Mouse (Mus musculus) forebrain, embryonic 12.5 days (tissue): ENCODE measurements around the gene Lcn6. TPM values are rescaled to one million over a fixed set of nuclear protein-coding genes. Genes with fewer than 3 reads are reported as not detected.
"Not testable (repeated sequence)": the region's sequence is repeated elsewhere in the genome, so short reads cannot be mapped to it uniquely, and the experiment has no call there.

ENCODE experiments used
- ATAC-seq: fragments of 200-750 bp; cut with Nextera tagmentation; 2 replicates; pipeline ENCODE4 v1.8.0; 2017; ENCODE audit warnings: moderate TSS enrichment; ENCODE audit not compliant: low FRiP score
- H3K27ac ChIP-seq: fragments of 300-500 bp; sonication (generic); 2 replicates; pipeline ENCODE4 v1.5.1; 2016; ENCODE audit warnings: mild to moderate bottlenecking
- H3K27me3 ChIP-seq: fragments of 300-500 bp; sonication (generic); 2 replicates; pipeline ENCODE4 v1.6.1; 2016; ENCODE audit warnings: mild to moderate bottlenecking
- H3K36me3 ChIP-seq: fragments of 300-500 bp; sonication (generic); replicated peaks from 2 replicates; pipeline ENCODE4 v1.6.1; 2016; ENCODE audit warnings: mild to moderate bottlenecking
- H3K4me1 ChIP-seq: fragments of 300-500 bp; sonication (generic); 2 replicates; pipeline ENCODE4 v1.6.1; 2016
- H3K4me2 ChIP-seq: fragments of 300-500 bp; sonication (generic); 2 replicates; pipeline ENCODE4 v1.6.1; 2016; ENCODE audit warnings: mild to moderate bottlenecking, moderate library complexity
- H3K4me3 ChIP-seq: fragments of 300-500 bp; sonication (generic); replicated peaks from 2 replicates; pipeline ENCODE4 v1.5.1; 2016; ENCODE audit warnings: mild to moderate bottlenecking
- H3K9ac ChIP-seq: fragments of 300-500 bp; sonication (generic); 2 replicates; pipeline ENCODE4 v1.6.1; 2016; ENCODE audit warnings: mild to moderate bottlenecking
- H3K9me3 ChIP-seq: fragments of 300-500 bp; sonication (generic); 2 replicates; pipeline ENCODE4 v1.6.1; 2016
- WGBS: fragments of 180-500 bp; shearing (Covaris S2); methylation state at CpG from one replicate; pipeline ENCODE4 v1.1.7; 2016; 5-methylcytosine and 5-hydroxymethylcytosine counted together
- polyA plus RNA-seq: library from polyadenylated mRNA; unstranded; fragments of >200 nt; fragmentation: Nextera tagmentation; extraction: Ambion mirVana; gene quantifications from 2 replicates; pipeline ENCODE4 v1.2.1, GENCODE M21; 2016

The Lcn6 gene
- polyA plus RNA-seq, 1 experiment from 2014 or later: not detected

DNA sequence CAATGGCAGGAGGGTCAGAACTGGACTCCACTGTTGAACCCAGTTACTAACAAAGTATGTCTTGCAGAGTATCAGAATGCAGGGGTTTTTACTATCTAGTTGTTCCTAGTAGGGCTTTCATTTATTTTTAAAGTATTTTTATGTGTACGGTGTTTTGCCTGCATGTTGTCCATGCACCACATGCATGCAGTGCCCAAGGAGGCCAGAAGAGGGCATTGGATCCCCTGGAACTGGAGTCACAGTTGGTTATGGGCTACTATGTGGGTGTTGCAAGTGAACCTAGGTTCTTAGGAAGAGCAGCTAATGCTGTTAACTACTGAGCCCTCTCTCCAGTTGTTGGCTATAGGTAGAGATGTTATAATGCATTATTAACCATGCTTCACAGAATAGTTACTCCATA, 13.1 kb upstream of the Lcn6 start:
- no peak overlapping the region for H3K4me3 ChIP-seq
- H3K4me2 ChIP-seq: no peak overlapping the region
- 58% methylated on average over 1 of the region's 1 CpGs for WGBS
- H3K4me1 ChIP-seq: no peaks in the 10 kb centered on the region
- H3K27ac ChIP-seq: no peak overlapping the region
- H3K9ac ChIP-seq: no peak overlapping the region
- no peaks in the 10 kb centered on the region for H3K9me3 ChIP-seq
- H3K36me3 ChIP-seq: no peaks in the 10 kb centered on the region
- H3K27me3 ChIP-seq: no peaks in the 10 kb centered on the region; the same call in 1 of the 2 replicates
- no peak for ATAC-seq

DNA sequence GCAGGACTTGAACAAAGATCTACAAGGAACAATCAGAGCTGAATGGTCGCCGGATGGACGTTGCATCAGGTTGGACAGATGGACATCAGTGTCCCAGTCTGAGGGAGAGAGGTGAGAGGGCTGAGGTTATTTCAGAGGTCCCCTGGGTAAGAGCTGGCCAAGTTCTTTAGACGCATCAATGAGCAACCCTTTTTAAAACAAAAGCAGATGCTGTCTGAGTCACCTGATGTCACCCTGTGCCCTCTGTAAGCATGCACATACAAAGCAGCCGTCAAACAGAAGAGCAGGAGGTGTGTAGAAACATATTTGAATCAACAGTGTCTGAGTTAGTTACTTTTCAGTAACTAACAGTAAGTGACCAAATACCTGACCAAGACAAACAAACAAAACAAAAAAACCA, 12.5 kb upstream of the Lcn6 start:
- no peaks in the 10 kb centered on the region for H3K36me3 ChIP-seq
- no peak overlapping the region for H3K9ac ChIP-seq
- H3K27me3 ChIP-seq: no peaks in the 10 kb centered on the region; the same call in 1 of the 2 replicates
- H3K9me3 ChIP-seq: no peaks in the 10 kb centered on the region
- H3K4me3 ChIP-seq: no peak overlapping the region
- no peak overlapping the region for H3K4me2 ChIP-seq
- ATAC-seq: no peak
- WGBS: 85% methylated on average over 5 of the region's 5 CpGs
- no peak overlapping the region for H3K27ac ChIP-seq
- H3K4me1 ChIP-seq: no peaks in the 10 kb centered on the region

DNA sequence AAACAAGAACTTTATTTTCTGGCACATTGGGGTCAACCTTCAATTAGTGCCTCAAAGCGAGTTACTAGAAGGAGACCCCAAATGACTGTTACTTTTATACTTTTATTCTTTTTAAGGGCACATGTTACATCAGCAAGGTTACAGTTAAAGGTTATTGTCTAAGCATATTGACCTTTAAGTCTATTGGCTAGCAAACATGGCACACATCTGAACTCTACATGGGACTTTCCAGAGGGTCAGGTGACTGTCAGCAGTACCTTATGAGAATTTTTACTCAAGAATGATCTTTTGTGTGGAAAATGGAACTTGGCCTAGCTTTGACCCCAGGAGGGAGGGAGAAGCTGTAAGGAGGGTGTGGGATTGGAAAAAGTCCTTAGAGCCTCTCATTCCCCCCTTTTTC, 10.1 kb upstream of the Lcn6 start:
- WGBS: 64% methylated on average over 1 of the region's 1 CpGs
- no peaks in the 10 kb centered on the region; the same call in 1 of the 2 replicates for H3K27me3 ChIP-seq
- no peak overlapping the region for H3K4me3 ChIP-seq
- H3K9me3 ChIP-seq: no peaks in the 10 kb centered on the region
- no peaks in the 10 kb centered on the region for H3K36me3 ChIP-seq
- ATAC-seq: no peak
- H3K27ac ChIP-seq: no peak overlapping the region
- no peak overlapping the region for H3K4me2 ChIP-seq
- H3K9ac ChIP-seq: no peak overlapping the region
- no peaks in the 10 kb centered on the region for H3K4me1 ChIP-seq

DNA sequence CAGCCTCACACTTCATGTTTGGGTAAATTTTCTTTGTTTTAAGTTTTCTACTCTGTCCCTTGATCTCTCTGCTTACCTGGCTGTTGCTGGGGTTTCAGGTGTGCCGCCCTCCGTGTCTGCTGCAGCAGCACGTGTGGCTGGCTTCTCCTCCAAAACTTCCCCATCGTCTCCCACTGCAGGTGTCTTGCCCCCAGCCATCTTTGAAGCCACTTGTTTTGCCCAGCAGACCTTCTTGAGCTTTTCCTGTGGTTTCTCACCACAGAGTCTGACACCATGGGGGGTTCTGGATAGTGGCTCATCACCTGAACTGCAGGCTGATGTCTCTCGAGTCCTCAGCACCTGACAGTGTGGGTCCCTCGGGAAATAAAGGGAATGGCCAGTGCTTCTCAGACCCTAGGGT, 3.0 kb downstream of the Lcn6 start:
- WGBS: 88% methylated on average over 6 of the region's 6 CpGs
- Histone ChIP-seq H3K9ac (no peak overlapping the region), H3K27ac (no peak overlapping the region), H3K4me3 (no peak overlapping the region), H3K27me3 (no peaks in the 10 kb centered on the region), H3K36me3 (no peaks in the 10 kb centered on the region), H3K4me1 (no peaks in the 10 kb centered on the region), H3K9me3 (no peaks in the 10 kb centered on the region), H3K4me2 (no peak overlapping the region)
- no peak for ATAC-seq

DNA sequence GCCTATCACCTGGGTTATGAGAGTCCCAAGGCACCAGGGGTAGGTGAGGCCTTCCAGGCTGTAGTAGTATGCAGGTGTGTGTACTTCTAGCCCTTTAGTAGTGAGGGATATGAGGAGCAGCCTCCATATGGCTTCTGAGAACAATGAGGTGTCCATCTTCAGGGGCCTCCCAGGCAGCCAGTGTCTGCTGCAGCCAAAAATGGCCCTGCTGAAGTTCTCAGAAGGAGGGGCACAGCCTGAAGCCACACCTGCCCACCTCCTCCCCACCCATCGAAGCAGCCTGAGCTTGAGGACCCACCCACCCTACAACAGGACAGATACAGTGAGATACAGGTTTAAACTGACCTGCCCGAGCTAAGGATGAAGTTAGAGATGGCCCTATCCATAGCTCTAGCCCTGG, 5.8 kb downstream of the Lcn6 start, which contains the start of gene Lcn10:
Gene Lcn10, plus strand, starts transcription at position 301 of the 400 bp plus-strand sequence.
- no peaks in the 10 kb centered on the region for H3K27me3 ChIP-seq
- no peak for ATAC-seq
- H3K4me1 ChIP-seq: no peaks in the 10 kb centered on the region
- H3K9me3 ChIP-seq: no peaks in the 10 kb centered on the region
- no peaks in the 10 kb centered on the region for H3K36me3 ChIP-seq
- H3K9ac ChIP-seq: no peak within 1 kb of the TSS
- WGBS: 69% methylated on average over 2 of the region's 2 CpGs
- no peak within 1 kb of the TSS for H3K4me3 ChIP-seq
- H3K4me2 ChIP-seq: no peak within 1 kb of the TSS
- H3K27ac ChIP-seq: no peak within 1 kb of the TSS

DNA sequence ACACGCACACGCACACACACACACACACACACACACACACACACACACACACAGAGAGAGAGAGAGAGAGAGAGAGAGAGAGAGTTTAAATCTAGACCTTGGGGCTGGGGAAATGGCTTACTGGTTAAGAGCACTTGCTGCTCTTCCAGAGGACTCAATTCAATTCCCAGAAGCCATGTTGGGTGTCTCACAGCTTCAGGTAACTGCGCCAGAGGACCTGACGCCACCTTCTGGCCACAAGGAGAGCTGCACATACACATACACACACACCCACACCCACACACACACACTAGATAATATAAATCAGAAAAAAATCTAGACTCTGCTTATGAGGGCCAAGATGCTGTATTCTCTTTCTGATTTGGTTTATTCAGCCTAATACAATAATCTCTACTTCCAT, 10.4 kb downstream of the Lcn6 start:
- no peak overlapping the region for H3K4me3 ChIP-seq
- no peaks in the 10 kb centered on the region for H3K36me3 ChIP-seq
- H3K4me1 ChIP-seq: no peaks in the 10 kb centered on the region
- no peaks in the 10 kb centered on the region for H3K27me3 ChIP-seq
- H3K9ac ChIP-seq: no peak overlapping the region
- 82% methylated on average over 4 of the region's 4 CpGs for WGBS
- no peak for ATAC-seq
- no peak overlapping the region for H3K4me2 ChIP-seq
- H3K27ac ChIP-seq: no peak overlapping the region
- no peaks in the 10 kb centered on the region for H3K9me3 ChIP-seq

DNA sequence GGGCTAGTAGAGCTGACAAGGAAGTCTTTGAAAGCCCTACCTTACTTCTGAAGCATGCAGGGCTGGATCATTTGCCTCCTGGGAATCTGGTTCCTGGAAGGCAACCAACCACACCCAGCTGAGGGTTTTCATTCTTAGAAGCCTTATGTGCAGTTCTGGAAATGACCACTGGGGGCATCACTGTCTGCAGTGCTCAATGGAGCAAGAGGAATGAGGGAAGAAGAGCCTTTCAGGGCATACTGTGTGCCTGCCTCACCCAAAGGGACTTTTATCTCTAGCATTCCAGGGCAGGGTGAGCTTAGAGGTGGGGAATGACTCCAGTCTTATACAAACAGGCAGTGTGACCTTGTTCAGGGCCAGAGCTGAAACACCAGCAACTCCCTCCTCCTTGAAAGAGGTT, 18.0 kb downstream of the Lcn6 start:
- Histone ChIP-seq H3K9me3 (no peaks in the 10 kb centered on the region), H3K27me3 (no peaks in the 10 kb centered on the region), H3K4me1 (no peaks in the 10 kb centered on the region), H3K9ac (no peak overlapping the region), H3K4me3 (no peak overlapping the region), H3K4me2 (no peak overlapping the region), H3K27ac (no peak overlapping the region), H3K36me3 (no peaks in the 10 kb centered on the region)
- no peak for ATAC-seq

DNA sequence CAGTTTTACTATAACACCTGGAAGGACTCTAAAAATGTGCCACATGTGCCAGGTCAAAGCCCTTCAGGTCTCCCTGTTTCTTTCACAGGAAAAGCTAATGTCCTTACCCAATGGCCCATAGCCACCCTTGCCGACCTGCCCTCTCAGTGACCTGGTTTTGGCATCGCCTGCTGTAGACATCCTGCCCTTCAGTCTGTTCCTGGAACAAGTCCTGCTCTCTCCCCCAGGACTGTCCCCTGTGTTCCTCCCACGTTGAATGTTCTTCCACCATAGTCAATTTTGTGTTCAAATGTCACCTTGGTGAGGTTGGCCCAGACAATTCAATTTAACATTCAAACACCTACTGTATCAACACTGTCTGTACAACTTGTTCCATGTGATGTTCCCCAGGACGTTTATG, 20.4 kb downstream of the Lcn6 start:
- WGBS: 74% methylated on average over 4 of the region's 4 CpGs
- Histone ChIP-seq H3K4me1 (no peaks in the 10 kb centered on the region), H3K9ac (no peak overlapping the region), H3K36me3 (no peaks in the 10 kb centered on the region), H3K9me3 (no peaks in the 10 kb centered on the region), H3K27ac (no peak overlapping the region), H3K27me3 (0 out of 2 replicates have a peak, but pooled peaks cover 9% of the 10 kb centered on the region), H3K4me3 (no peak overlapping the region), H3K4me2 (no peak overlapping the region)
- no peak for ATAC-seq

DNA sequence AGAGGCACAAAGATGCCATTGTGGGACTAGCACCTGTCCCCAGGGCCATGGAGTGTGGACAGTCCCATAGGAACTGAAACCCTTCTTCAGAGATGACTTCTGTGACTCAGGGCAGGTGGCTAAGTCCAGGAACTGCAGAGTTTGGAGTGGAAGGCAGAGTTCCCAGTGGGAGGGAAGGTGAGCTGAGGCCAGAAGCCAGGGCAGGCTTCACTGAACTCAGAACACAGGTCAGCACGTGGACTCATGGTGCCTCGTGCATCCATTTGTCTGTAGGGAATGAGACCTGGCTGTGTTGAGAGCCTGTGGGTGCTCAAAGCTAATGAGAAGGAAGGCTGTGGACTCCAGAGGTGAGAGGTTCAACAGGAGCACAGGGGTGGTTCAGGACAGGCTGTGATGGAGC, 22.1 kb downstream of the Lcn6 start:
- WGBS: 83% methylated on average over 2 of the region's 2 CpGs
- no peak overlapping the region for H3K9ac ChIP-seq
- H3K27ac ChIP-seq: no peak overlapping the region
- no peaks in the 10 kb centered on the region for H3K36me3 ChIP-seq
- 0 out of 2 replicates have a peak, but pooled peaks cover 9% of the 10 kb centered on the region for H3K27me3 ChIP-seq
- no peaks in the 10 kb centered on the region for H3K9me3 ChIP-seq
- no peak overlapping the region for H3K4me3 ChIP-seq
- no peak for ATAC-seq
- H3K4me2 ChIP-seq: no peak overlapping the region
- no peaks in the 10 kb centered on the region for H3K4me1 ChIP-seq

DNA sequence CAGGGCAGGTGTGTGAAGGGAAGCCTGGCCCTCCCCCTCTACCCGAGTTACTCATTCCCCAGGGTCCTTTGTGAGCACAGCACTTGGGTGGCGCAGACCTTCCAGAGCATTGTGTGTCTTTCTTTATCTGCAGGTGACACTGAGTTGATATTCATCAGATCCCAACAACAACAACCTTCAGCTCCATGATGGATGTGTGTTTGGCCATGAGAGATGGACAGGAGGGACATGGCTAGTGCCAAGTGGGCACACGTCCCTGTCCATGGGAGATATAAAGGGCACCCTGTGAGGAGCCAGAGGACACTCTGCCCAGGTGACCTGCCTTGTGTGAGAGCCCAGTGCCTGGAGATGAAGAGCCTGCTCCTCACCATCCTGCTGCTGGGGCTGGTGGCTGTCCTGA, 23.2 kb downstream of the Lcn6 start, which contains the start of gene Obp2a:
Gene Obp2a, plus strand, starts transcription at position 301 of the 400 bp plus-strand sequence.
- H3K4me1 ChIP-seq, H3K4me2 ChIP-seq, H3K36me3 ChIP-seq, H3K27me3 ChIP-seq, H3K9ac ChIP-seq, H3K9me3 ChIP-seq, H3K4me3 ChIP-seq, ATAC-seq, H3K27ac ChIP-seq: not testable (repeated sequence)
- 81% methylated on average over 3 of the region's 3 CpGs for WGBS

DNA sequence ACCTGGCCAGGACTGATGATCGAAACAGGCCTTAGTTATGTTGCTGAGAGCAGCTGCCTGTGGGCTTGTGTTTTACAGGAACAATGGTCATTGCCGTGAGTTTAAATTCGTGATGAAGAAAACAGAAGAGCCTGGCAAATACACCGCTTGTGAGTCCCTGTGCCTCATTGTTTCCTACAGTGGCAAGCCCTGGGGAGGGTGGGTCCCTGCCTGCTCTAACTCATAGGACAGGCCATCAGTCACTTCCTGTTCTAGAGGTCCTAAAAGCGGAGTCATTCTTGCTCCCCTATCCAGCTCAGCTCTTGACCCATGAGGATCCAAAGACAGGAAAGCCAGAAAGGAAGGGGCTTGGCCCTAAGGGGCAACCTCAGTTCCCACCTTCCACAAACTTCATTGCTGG, 24.4 kb downstream of the Lcn6 start:
- 0 out of 2 replicates have a peak, but pooled peaks cover 9% of the 10 kb centered on the region for H3K27me3 ChIP-seq
- no peaks in the 10 kb centered on the region for H3K4me1 ChIP-seq
- H3K9ac ChIP-seq: no peak overlapping the region
- no peaks in the 10 kb centered on the region for H3K9me3 ChIP-seq
- no peak overlapping the region for H3K27ac ChIP-seq
- H3K4me2 ChIP-seq: no peak overlapping the region
- WGBS: 85% methylated on average over 5 of the region's 5 CpGs
- H3K4me3 ChIP-seq: no peak overlapping the region
- ATAC-seq: no peak
- H3K36me3 ChIP-seq: no peaks in the 10 kb centered on the region

DNA sequence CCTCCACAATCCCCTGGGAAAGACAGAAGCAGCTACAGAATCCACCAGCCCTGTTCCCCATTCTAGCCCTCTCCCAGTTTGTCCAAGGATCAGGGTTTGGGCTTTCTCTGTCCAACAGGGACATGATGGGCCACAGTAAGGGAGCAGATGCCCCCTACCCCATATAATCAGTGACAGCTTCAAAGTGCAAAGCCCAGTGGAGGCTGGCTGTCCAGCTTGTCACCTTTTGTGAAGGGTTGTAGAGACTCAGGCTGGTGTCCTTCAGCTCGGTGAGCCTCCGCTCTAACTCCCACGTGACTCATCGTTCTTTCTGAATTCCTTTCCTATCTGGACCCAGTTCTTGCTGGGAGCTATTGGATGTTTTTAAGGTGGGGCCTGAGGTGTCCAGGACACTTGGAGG, 27.1 kb downstream of the Lcn6 start:
- WGBS: 87% methylated on average over 4 of the region's 4 CpGs
- ATAC-seq: no peak
- no peak overlapping the region for H3K4me3 ChIP-seq

DNA sequence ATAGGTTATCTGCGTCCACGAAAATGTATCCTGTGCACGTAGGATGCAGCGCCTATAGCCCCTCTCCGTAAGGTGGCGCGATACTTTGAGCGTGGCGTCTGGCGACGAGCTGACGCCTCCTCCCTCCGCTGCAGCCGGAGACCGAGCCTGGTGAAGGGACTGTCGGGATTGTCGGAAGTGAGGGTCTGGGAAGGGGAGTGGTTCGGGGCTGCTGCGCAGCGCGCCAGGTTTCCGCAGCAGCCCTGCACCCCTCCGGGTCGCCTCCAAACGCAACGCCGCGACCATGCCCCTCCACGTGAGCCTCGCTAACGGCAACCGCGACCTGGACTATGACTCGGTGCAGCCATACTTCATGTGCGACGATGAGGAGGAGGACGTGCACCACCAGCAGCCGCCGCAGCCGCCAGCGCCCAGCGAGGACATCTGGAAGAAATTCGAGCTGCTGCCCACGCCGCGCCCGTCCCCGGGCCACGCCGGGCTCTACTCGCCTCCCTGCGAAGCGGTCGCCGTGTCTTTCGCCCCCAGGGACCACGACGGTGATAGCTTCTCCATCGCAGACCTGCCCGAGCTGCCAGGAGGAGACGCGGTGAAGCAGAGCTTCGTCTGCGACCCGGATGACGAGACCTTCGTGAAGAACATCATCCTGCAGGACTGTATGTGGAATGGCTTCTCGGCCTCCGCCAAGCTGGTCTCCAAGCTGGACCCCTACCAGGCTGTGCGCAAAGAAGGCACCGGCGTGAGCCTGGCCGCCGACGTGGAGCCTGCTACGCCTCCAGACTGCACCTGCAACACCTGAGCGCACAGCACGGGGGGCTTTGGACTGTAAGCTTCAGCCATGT, 30.3 kb downstream of the Lcn6 start, which contains the start of gene Bmyc:
Gene Bmyc, plus strand, starts transcription at position 97 of the 839 bp plus-strand sequence.
- H3K9ac ChIP-seq: peak within 1 kb of the TSS; percentile 88
- peaks cover 16% of the 10 kb centered on the region for H3K4me1 ChIP-seq
- peak; percentile 94 for ATAC-seq
- H3K4me2 ChIP-seq: peak within 1 kb of the TSS; percentile 84
- no peaks in the 10 kb centered on the region for H3K36me3 ChIP-seq
- H3K27me3 ChIP-seq: 0 out of 2 replicates have a peak, but pooled peaks cover under 1% of the 10 kb centered on the region
- no peaks in the 10 kb centered on the region for H3K9me3 ChIP-seq
- peak within 1 kb of the TSS; percentile 78 for H3K27ac ChIP-seq
- H3K4me3 ChIP-seq: peak within 1 kb of the TSS; percentile 81
- WGBS: under 1% methylated on average over 78 of the region's 78 CpGs

More for the DNA sequence above, 27.1 kb downstream of the Lcn6 start:
- H3K4me2 ChIP-seq: no peak overlapping the region
- H3K4me1 ChIP-seq: peaks cover 10% of the 10 kb centered on the region
- no peak overlapping the region for H3K9ac ChIP-seq
- 0 out of 2 replicates have a peak, but pooled peaks cover 9% of the 10 kb centered on the region for H3K27me3 ChIP-seq
- H3K27ac ChIP-seq: no peak overlapping the region
- H3K36me3 ChIP-seq: no peaks in the 10 kb centered on the region
- H3K9me3 ChIP-seq: no peaks in the 10 kb centered on the region
